ENCODE assay signal across 8 mouse cellular contexts in the genomic region with DNA sequence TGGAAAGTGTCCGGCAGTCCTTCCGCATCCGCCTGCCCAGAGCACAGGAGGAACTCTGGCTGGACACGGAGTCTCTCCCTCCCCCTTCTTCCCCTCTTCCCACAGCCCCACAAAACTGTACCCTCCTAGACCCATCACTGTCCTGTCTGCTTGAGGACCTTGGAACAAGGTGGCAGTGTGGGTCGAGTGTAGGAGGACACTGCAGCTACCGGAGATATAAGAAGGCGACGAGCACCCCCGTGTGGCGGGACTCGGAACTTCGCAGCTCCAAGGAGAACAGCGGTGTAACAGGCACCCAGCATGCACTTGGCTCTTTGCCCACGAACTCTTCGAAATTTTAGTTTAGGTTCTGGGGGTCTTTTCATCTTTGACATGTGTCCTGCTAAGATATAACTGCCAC. TPM values are rescaled to one million over a fixed set of nuclear protein-coding genes. Genes with fewer than 3 reads are reported as not detected.
DNase-seq lines count a peak whose midpoint lies in the region; ATAC-seq and TF ChIP-seq lines count a peak whose summit lies in the region.

No protein-coding gene starts in this region.

- H3K36me3 ChIP-seq in hindbrain, postnatal 0 days (ENCODE audit: insufficient read depth, low read length), result no peaks in the 10 kb centered on the region

- H3K4me2 ChIP-seq in hindbrain, postnatal 0 days (ENCODE audit: low read depth, low read length), result peak overlapping the region; percentile 35; the same call in 1 of the 2 replicates

- no peaks in the 10 kb centered on the region for H3K4me1 ChIP-seq in hindbrain, postnatal 0 days (ENCODE audit: insufficient read depth, low read length)

- peak overlapping the region; percentile 61 for H3K4me3 ChIP-seq in gastrocnemius, adult 2 months
- H3K4me3 ChIP-seq in hindbrain, postnatal 0 days (ENCODE audit: low read length), result no peak overlapping the region
- H3K4me3 ChIP-seq in left cerebral cortex, adult 2 months, result peak overlapping the region; percentile 23; the same call in 1 of the 2 replicates

- 9% methylated on average over 15 of the region's 15 CpGs for WGBS in hindbrain, postnatal 0 days

- TF ChIP-seq CTCF in gastrocnemius, adult 2 months (IDR thresholded peaks at IDR 0.05), result peak; percentile 97
- TF ChIP-seq CTCF in hindbrain, postnatal 0 days (IDR thresholded peaks at IDR 0.05; ENCODE audit: low read depth), result peak; percentile 96
- TF ChIP-seq CTCF in left cerebral cortex, adult 2 months (IDR thresholded peaks at IDR 0.05), result peak; percentile 92

- intact Hi-C loops in gastrocnemius, adult 2 months (cut with DNase I), result loop anchor here (5.0 to 10.0 kb wide), 3 partner anchors 37 to 142 kb away; partner anchors contain the start of gene Hbq1b
- intact Hi-C loops in left cerebral cortex, adult 2 months (cut with DNase I), result loop anchor here (2.0 to 10.0 kb wide), 3 partner anchors 142 to 650 kb away; partner anchors contain the start of gene Bod1

- DNase-seq in WW6 (ENCODE audit: low read depth, low spot score), result peak; percentile 79
- peak; percentile 89 to 94 for DNase-seq in cerebellum, postnatal 4 days (ENCODE audit: low spot score in 2 of 2)
- DNase-seq in gastrocnemius, adult 2 months, result peak; percentile 89
- DNase-seq in hindbrain, postnatal 0 days (ENCODE audit: low spot score), result peak; percentile 92
- peak; percentile 81 to 87 for DNase-seq in left cerebral cortex, adult 2 months (ENCODE audit: extremely low spot score in 1 of 2, low spot score in 2 of 2)
- DNase-seq in right cerebral cortex, adult 18-20 months, result peak; percentile 81
- DNase-seq in urinary bladder, postnatal 10 days (ENCODE audit: low spot score), result peak; percentile 71

- H3K9ac ChIP-seq in hindbrain, postnatal 0 days (replicated peaks; ENCODE audit: low read length), result no peak overlapping the region

- ATAC-seq in hindbrain, postnatal 0 days, result peak; percentile 90
- ATAC-seq in megakaryocyte, adult 5-6 weeks (ENCODE audit: poor library complexity, severe bottlenecking), result peak; percentile 96

- H3K27ac ChIP-seq in gastrocnemius, adult 2 months, result no peak overlapping the region
- H3K27ac ChIP-seq in hindbrain, postnatal 0 days, result no peak overlapping the region
- no peak overlapping the region for H3K27ac ChIP-seq in left cerebral cortex, adult 2 months

- H3K27me3 ChIP-seq in hindbrain, postnatal 0 days (ENCODE audit: insufficient read depth, low read length), result no peaks in the 10 kb centered on the region

- H3K9me3 ChIP-seq in hindbrain, postnatal 0 days (ENCODE audit: low read length), result no peaks in the 10 kb centered on the region

RNA-seq across cellular contexts. Expression of gene Sh3pxd2b, which starts 23.0 kb away (rescaled TPM):
- 1 to 10 TPM; 2.5 to 7.1 TPM for total RNA-seq in gastrocnemius, adult 2 months (2021)
- 32.2 and 37.4 TPM in 2 replicates for total RNA-seq in hindbrain, postnatal 0 days (2014; rRNA removed)
- 6.7 and 7.4 TPM in 2 replicates for polyA plus RNA-seq in hindbrain, postnatal 0 days (2015; fragmentation: Nextera tagmentation; extraction: Ambion mirVana)
- total RNA-seq in left cerebral cortex, adult 2 months (2021), result 10 to 100 TPM; 11.4 to 16.4 TPM
- total RNA-seq in megakaryocyte, adult 5-6 weeks (2015), result 5.3 and 7.0 TPM in 2 replicates
- total RNA-seq in megakaryocyte, adult 5-6 weeks (2017), result 2.4 and 2.9 TPM in 2 replicates

RNA-seq across cellular contexts. Expression of gene Hbq1a, which starts 24.7 kb away (rescaled TPM):
- total RNA-seq in gastrocnemius, adult 2 months (2021), result not detected
- 5.6 TPM in 1 of 2 replicates, not detected in the other for total RNA-seq in hindbrain, postnatal 0 days (2014; rRNA removed)
- polyA plus RNA-seq in hindbrain, postnatal 0 days (2015; fragmentation: Nextera tagmentation; extraction: Ambion mirVana), result 2.0 and 2.2 TPM in 2 replicates
- 1 to 10 TPM; 1.7 TPM for total RNA-seq in left cerebral cortex, adult 2 months (2021)
- total RNA-seq in megakaryocyte, adult 5-6 weeks (2015), result not detected in 2 replicates
- not detected in 2 replicates for total RNA-seq in megakaryocyte, adult 5-6 weeks (2017)

RNA-seq across cellular contexts. Expression of gene Hba-a2, which starts 28.3 kb away (rescaled TPM):
- 100 to 1,000 TPM; 153 to 208 TPM for total RNA-seq in gastrocnemius, adult 2 months (2021)
- 1,752 and 2,010 TPM in 2 replicates for total RNA-seq in hindbrain, postnatal 0 days (2014; rRNA removed)
- polyA plus RNA-seq in hindbrain, postnatal 0 days (2015; fragmentation: Nextera tagmentation; extraction: Ambion mirVana), result 1,345 and 1,601 TPM in 2 replicates
- 100 to 1,000 TPM; 271 to 300 TPM for total RNA-seq in left cerebral cortex, adult 2 months (2021)
- total RNA-seq in megakaryocyte, adult 5-6 weeks (2015), result 72.7 and 158 TPM in 2 replicates
- total RNA-seq in megakaryocyte, adult 5-6 weeks (2017), result 99.3 and 270 TPM in 2 replicates

RNA-seq across cellular contexts. Expression of gene Hbq1b, which starts 37.8 kb away (rescaled TPM):
- not detected for total RNA-seq in gastrocnemius, adult 2 months (2021)
- total RNA-seq in hindbrain, postnatal 0 days (2014; rRNA removed), result 1.0 TPM in 1 of 2 replicates, not detected in the other
- 1.1 and 1.4 TPM in 2 replicates for polyA plus RNA-seq in hindbrain, postnatal 0 days (2015; fragmentation: Nextera tagmentation; extraction: Ambion mirVana)
- total RNA-seq in left cerebral cortex, adult 2 months (2021), result not detected
- 1.1 TPM in 1 of 2 replicates, not detected in the other for total RNA-seq in megakaryocyte, adult 5-6 weeks (2015)
- total RNA-seq in megakaryocyte, adult 5-6 weeks (2017), result not detected in 2 replicates

RNA-seq across cellular contexts. Expression of gene Hba-a1, which starts 41.3 kb away (rescaled TPM):
- total RNA-seq in gastrocnemius, adult 2 months (2021), result 100 to 1,000 TPM; 219 to 309 TPM
- 541 and 992 TPM in 2 replicates for total RNA-seq in hindbrain, postnatal 0 days (2014; rRNA removed)
- 535 and 659 TPM in 2 replicates for polyA plus RNA-seq in hindbrain, postnatal 0 days (2015; fragmentation: Nextera tagmentation; extraction: Ambion mirVana)
- total RNA-seq in left cerebral cortex, adult 2 months (2021), result 100 to 1,000 TPM; 247 to 343 TPM
- total RNA-seq in megakaryocyte, adult 5-6 weeks (2015), result 53.9 and 134 TPM in 2 replicates
- total RNA-seq in megakaryocyte, adult 5-6 weeks (2017), result 18.7 and 44.2 TPM in 2 replicates
